Mouse (Mus musculus): ENCODE measurements around the gene Trove2. TPM values are rescaled to one million over a fixed set of nuclear protein-coding genes. Genes with fewer than 3 reads are reported as not detected.

The Trove2 gene
- polyA plus RNA-seq (2012; rRNA removed) = 0.75 and 0.97 TPM in 2 replicates

- Histone ChIP-seq H3K4me3 (ENCODE audit: control insufficient read depth, insufficient read depth, low read length) (peak within 1 kb of the TSS; percentile 75), H3K36me3 (ENCODE audit: control insufficient read depth, insufficient read depth, low read length) (no peaks in the 10 kb centered on the region), H3K4me1 (replicated peaks; ENCODE audit: control insufficient read depth, insufficient read depth, low read length) (peaks cover 3% of the 10 kb centered on the region; the same call in 1 of the 2 replicates), H3K27me3 (ENCODE audit: control insufficient read depth, insufficient read depth, low read length) (no peaks in the 10 kb centered on the region), H3K27ac (ENCODE audit: control insufficient read depth, insufficient read depth, low read length) (peak within 1 kb of the TSS; percentile 8)
- WGBS = 2% methylated on average over 84 of the region's 84 CpGs
- TF ChIP-seq POLR2A (IDR thresholded peaks at IDR 0.05; ENCODE audit: control insufficient read depth, extremely low read depth, insufficient read depth, low read length, poor library complexity) (peak; percentile 74; the same call in 1 of the 2 replicates), CTCF (IDR thresholded peaks at IDR 0.05; ENCODE audit: borderline replicate concordance, control insufficient read depth, extremely low read depth, insufficient read depth, low read length, poor library complexity) (peak; percentile 95)
- DNase-seq = peak; percentile 99
Observed at GRCm38 (mm10) chr1:143776446-143777411, at the start of gene Trove2, which contains the start of gene Uchl5. Gene Trove2, minus strand, starts transcription at chr1:143777068. Gene Uchl5, plus strand, starts transcription at chr1:143777272.

- 96% methylated on average over 3 of the region's 3 CpGs for WGBS
- Histone ChIP-seq H3K4me1 (replicated peaks; ENCODE audit: control insufficient read depth, insufficient read depth, low read length) (no peaks in the 10 kb centered on the region), H3K27ac (ENCODE audit: control insufficient read depth, insufficient read depth, low read length) (no peak overlapping the region), H3K36me3 (ENCODE audit: control insufficient read depth, insufficient read depth, low read length) (no peaks in the 10 kb centered on the region), H3K27me3 (ENCODE audit: control insufficient read depth, insufficient read depth, low read length) (no peaks in the 10 kb centered on the region), H3K4me3 (ENCODE audit: control insufficient read depth, insufficient read depth, low read length) (no peak overlapping the region)
- TF ChIP-seq POLR2A (IDR thresholded peaks at IDR 0.05; ENCODE audit: control insufficient read depth, extremely low read depth, insufficient read depth, low read length, poor library complexity) (no peak), CTCF (IDR thresholded peaks at IDR 0.05; ENCODE audit: borderline replicate concordance, control insufficient read depth, extremely low read depth, insufficient read depth, low read length, poor library complexity) (no peak)
- DNase-seq = no peak
Observed at GRCm38 (mm10) chr1:143822677-143823076, 45.8 kb upstream of the Trove2 start.

GRCm38 (mm10) chr1:143820096-143820877 is 43.4 kb upstream of the Trove2 start:
- no peak overlapping the region for H3K4me3 ChIP-seq (ENCODE audit: control insufficient read depth, insufficient read depth, low read length)
- no peak for DNase-seq
- H3K36me3 ChIP-seq (ENCODE audit: control insufficient read depth, insufficient read depth, low read length) = no peaks in the 10 kb centered on the region
- 100% methylated on average over 2 of the region's 2 CpGs for WGBS
- TF ChIP-seq CTCF (IDR thresholded peaks at IDR 0.05; ENCODE audit: borderline replicate concordance, control insufficient read depth, extremely low read depth, insufficient read depth, low read length, poor library complexity) = no peak
- no peak for TF ChIP-seq POLR2A (IDR thresholded peaks at IDR 0.05; ENCODE audit: control insufficient read depth, extremely low read depth, insufficient read depth, low read length, poor library complexity)
- no peak overlapping the region for H3K27ac ChIP-seq (ENCODE audit: control insufficient read depth, insufficient read depth, low read length)
- H3K4me1 ChIP-seq (replicated peaks; ENCODE audit: control insufficient read depth, insufficient read depth, low read length) = no peaks in the 10 kb centered on the region
- H3K27me3 ChIP-seq (ENCODE audit: control insufficient read depth, insufficient read depth, low read length) = no peaks in the 10 kb centered on the region

GRCm38 (mm10) chr1:143813676-143814360 is 37.0 kb upstream of the Trove2 start:
- H3K36me3 ChIP-seq (ENCODE audit: control insufficient read depth, insufficient read depth, low read length) = no peaks in the 10 kb centered on the region
- H3K27ac ChIP-seq (ENCODE audit: control insufficient read depth, insufficient read depth, low read length) = no peak overlapping the region
- TF ChIP-seq CTCF (IDR thresholded peaks at IDR 0.05; ENCODE audit: borderline replicate concordance, control insufficient read depth, extremely low read depth, insufficient read depth, low read length, poor library complexity) = peak; percentile 95
- TF ChIP-seq POLR2A (IDR thresholded peaks at IDR 0.05; ENCODE audit: control insufficient read depth, extremely low read depth, insufficient read depth, low read length, poor library complexity) = no peak
- H3K4me3 ChIP-seq (ENCODE audit: control insufficient read depth, insufficient read depth, low read length) = no peak overlapping the region
- DNase-seq = peak; percentile 85
- 0 out of 2 replicates have a peak, but pooled peaks cover 2% of the 10 kb centered on the region for H3K4me1 ChIP-seq (replicated peaks; ENCODE audit: control insufficient read depth, insufficient read depth, low read length)
- no peaks in the 10 kb centered on the region for H3K27me3 ChIP-seq (ENCODE audit: control insufficient read depth, insufficient read depth, low read length)
- 33% methylated on average over 7 of the region's 7 CpGs for WGBS

DNA sequence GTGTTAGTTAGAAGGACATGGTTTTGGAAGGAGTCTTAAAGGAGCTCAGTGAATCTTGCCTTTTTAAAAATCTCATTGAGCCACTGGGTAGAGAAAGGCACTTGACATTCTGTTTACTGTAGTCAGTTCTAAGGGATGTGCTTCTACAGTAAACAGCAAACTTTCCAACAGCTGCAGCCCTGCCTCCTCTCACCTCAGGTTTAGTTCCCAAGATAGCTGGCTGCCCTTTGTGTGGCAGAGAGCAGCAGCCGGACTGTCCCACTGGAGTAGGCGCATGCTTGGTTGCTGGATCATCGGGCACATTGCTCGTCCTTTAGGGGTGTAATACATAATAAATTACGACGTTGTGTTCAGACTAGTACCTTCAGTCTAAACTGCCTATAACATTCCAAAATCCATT is 32.2 kb upstream of the Trove2 start:
- WGBS = 98% methylated on average over 6 of the region's 6 CpGs
- Histone ChIP-seq H3K27ac (ENCODE audit: control insufficient read depth, insufficient read depth, low read length) (no peak overlapping the region), H3K36me3 (ENCODE audit: control insufficient read depth, insufficient read depth, low read length) (peaks cover 6% of the 10 kb centered on the region; the same call in 1 of the 2 replicates)

More for the DNA sequence above, 32.2 kb upstream of the Trove2 start:
- TF ChIP-seq POLR2A (IDR thresholded peaks at IDR 0.05; ENCODE audit: control insufficient read depth, extremely low read depth, insufficient read depth, low read length, poor library complexity) = no peak
- TF ChIP-seq CTCF (IDR thresholded peaks at IDR 0.05; ENCODE audit: borderline replicate concordance, control insufficient read depth, extremely low read depth, insufficient read depth, low read length, poor library complexity) = no peak
- H3K4me3 ChIP-seq (ENCODE audit: control insufficient read depth, insufficient read depth, low read length) = no peak overlapping the region
- no peak for DNase-seq
- no peaks in the 10 kb centered on the region for H3K27me3 ChIP-seq (ENCODE audit: control insufficient read depth, insufficient read depth, low read length)
- H3K4me1 ChIP-seq (replicated peaks; ENCODE audit: control insufficient read depth, insufficient read depth, low read length) = 0 out of 2 replicates have a peak, but pooled peaks cover under 1% of the 10 kb centered on the region
